Mouse (Mus musculus) CH12.LX (cell line): Measurements from ENCODE around the gene Tsen54. TPM values are rescaled to one million over a fixed set of nuclear protein-coding genes. Genes with fewer than 3 reads are reported as not detected.

ENCODE experiments used
- DNase-seq: peaks from one replicate; pipeline ENCODE4 v3.0.0-alpha.2; 2013; ENCODE audit errors: extremely low read depth
- H3K27ac ChIP-seq: 2 replicates; pipeline ENCODE4 v1.5.1; 2012; ENCODE audit warnings: low read depth, mild to moderate bottlenecking, control low read depth, moderate library complexity; ENCODE audit not compliant: insufficient read depth
- H3K27me3 ChIP-seq: replicated peaks from 2 replicates; pipeline ENCODE3; 2012; ENCODE audit warnings: inconsistent platforms
- H3K36me3 ChIP-seq, 2 experiments: replicated peaks in 1 of 2; 2 replicates each; pipeline versions ENCODE3 to v1.6.1; 2012; ENCODE audit warnings: inconsistent platforms in 1 of 2, low read length in 1 of 2, mild to moderate bottlenecking in 1 of 2, mixed read lengths in 1 of 2, moderate library complexity in 1 of 2; ENCODE audit not compliant: control insufficient read depth in 1 of 2, insufficient read depth in 1 of 2
- H3K4me1 ChIP-seq, 2 experiments: 2 replicates each; pipeline ENCODE4 v1.6.1; 2012; ENCODE audit warnings: inconsistent platforms in 1 of 2, moderate library complexity in 1 of 2; ENCODE audit not compliant: insufficient read depth in 2 of 2, control insufficient read depth in 1 of 2
- H3K4me2 ChIP-seq: 2 replicates; pipeline ENCODE4 v1.6.1; 2012; ENCODE audit warnings: low read depth, mild to moderate bottlenecking, control low read depth; ENCODE audit not compliant: poor library complexity, insufficient read depth, severe bottlenecking
- H3K4me3 ChIP-seq, 3 experiments: fragments of 150-350 bp in 1 of 3; sonication (generic) in 1 of 3; replicated peaks in 1 of 3; 2 replicates each; pipeline versions ENCODE3 to v1.5.1; 2011 to 2012; ENCODE audit warnings: low read depth in 2 of 3, low read length in 2 of 3, mild to moderate bottlenecking in 2 of 3, moderate library complexity in 2 of 3, control low read depth in 1 of 3, improper control_type of control experiment in 1 of 3, inconsistent platforms in 1 of 3, mixed read lengths in 1 of 3; ENCODE audit not compliant: poor library complexity in 1 of 3
- H3K79me2 ChIP-seq: replicated peaks from 2 replicates; pipeline ENCODE4 v1.6.1; 2012; ENCODE audit warnings: mild to moderate bottlenecking, moderate library complexity; ENCODE audit not compliant: control insufficient read depth, poor library complexity, insufficient read depth, severe bottlenecking; ENCODE audit errors: extremely low read depth
- H3K9ac ChIP-seq: 2 replicates; pipeline ENCODE4 v1.6.1; 2012; ENCODE audit warnings: low read depth, mild to moderate bottlenecking, control low read depth, moderate library complexity; ENCODE audit not compliant: insufficient read depth
- H3K9me3 ChIP-seq: replicated peaks from 2 replicates; pipeline ENCODE3; 2012; ENCODE audit warnings: low read length, inconsistent platforms, mixed read lengths
- BHLHE40 ChIP-seq: IDR thresholded peaks from 2 replicates; pipeline ENCODE4 v1.6.1; 2011; ENCODE audit warnings: mild to moderate bottlenecking, low read depth, low read length, improper control_type of control experiment
- CHD1 ChIP-seq: IDR thresholded peaks from 2 replicates; pipeline ENCODE4 v1.6.1; 2012; ENCODE audit warnings: low read depth, low read length, improper control_type of control experiment, inconsistent platforms
- CHD2 ChIP-seq: IDR thresholded peaks from 2 replicates; pipeline ENCODE4 v1.6.1; 2011; ENCODE audit warnings: low read length, improper control_type of control experiment
- CTCF ChIP-seq, 2 experiments: IDR thresholded peaks in 1 of 2; conservative IDR thresholded peaks in 1 of 2; 2 replicates each; pipeline ENCODE4 v1.5.1; 2011 to 2012; ENCODE audit warnings: low read depth in 2 of 2, low read length in 2 of 2, improper control_type of control experiment in 1 of 2, inconsistent platforms in 1 of 2, mild to moderate bottlenecking in 1 of 2, moderate library complexity in 1 of 2
- E2F4 ChIP-seq: IDR thresholded peaks from 2 replicates; pipeline ENCODE4 v1.6.1; 2011; ENCODE audit warnings: low read depth, low read length, improper control_type of control experiment; ENCODE audit not compliant: insufficient replicate concordance
- ELF1 ChIP-seq: IDR thresholded peaks from 2 replicates; pipeline ENCODE4 v1.6.1; 2014; ENCODE audit warnings: low read depth, mild to moderate bottlenecking, inconsistent platforms, low read length, improper control_type of control experiment
- EP300 ChIP-seq: IDR thresholded peaks from 2 replicates; pipeline ENCODE4 v1.6.1; 2011; ENCODE audit warnings: low read length, improper control_type of control experiment
- GABPA ChIP-seq: IDR thresholded peaks from 2 replicates; pipeline ENCODE4 v1.6.1; 2012; ENCODE audit warnings: low read depth, low read length, improper control_type of control experiment, inconsistent platforms; ENCODE audit not compliant: insufficient replicate concordance
- HCFC1 ChIP-seq: IDR thresholded peaks from 2 replicates; pipeline ENCODE4 v1.6.1; 2012; ENCODE audit warnings: low read depth, mild to moderate bottlenecking, inconsistent platforms, low read length, improper control_type of control experiment
- IRF4 ChIP-seq: IDR thresholded peaks from 2 replicates; pipeline ENCODE4 v1.6.1; 2014; ENCODE audit warnings: low read depth, mild to moderate bottlenecking, inconsistent platforms, low read length, improper control_type of control experiment
- JUN ChIP-seq: IDR thresholded peaks from 2 replicates; pipeline ENCODE4 v1.6.1; 2011; ENCODE audit warnings: low read depth, mild to moderate bottlenecking, low read length, improper control_type of control experiment, moderate library complexity; ENCODE audit not compliant: insufficient read depth
- JUND ChIP-seq: conservative IDR thresholded peaks from 2 replicates; pipeline ENCODE4 v1.6.1; 2011; ENCODE audit warnings: low read depth, low read length, improper control_type of control experiment
- KAT2A ChIP-seq: IDR thresholded peaks from 2 replicates; pipeline ENCODE4 v1.6.1; 2012; ENCODE audit warnings: low read length, improper control_type of control experiment, inconsistent platforms; ENCODE audit not compliant: insufficient replicate concordance
- MAX ChIP-seq: IDR thresholded peaks from 2 replicates; pipeline ENCODE4 v1.6.1; 2011; ENCODE audit warnings: low read length, improper control_type of control experiment
- MAZ ChIP-seq: IDR thresholded peaks from 2 replicates; pipeline ENCODE4 v1.6.1; 2012; ENCODE audit warnings: low read depth, mild to moderate bottlenecking, inconsistent platforms, low read length, improper control_type of control experiment, moderate library complexity
- MEF2A ChIP-seq: IDR thresholded peaks from 2 replicates; pipeline ENCODE4 v1.6.1; 2014; ENCODE audit warnings: low read depth, mild to moderate bottlenecking, inconsistent platforms, low read length, improper control_type of control experiment, borderline replicate concordance
- MXI1 ChIP-seq: IDR thresholded peaks from 2 replicates; pipeline ENCODE4 v1.6.1; 2011; ENCODE audit warnings: mild to moderate bottlenecking, low read depth, low read length, improper control_type of control experiment
- MYC ChIP-seq: IDR thresholded peaks from 2 replicates; pipeline ENCODE4 v1.6.1; 2011; ENCODE audit warnings: low read depth, mild to moderate bottlenecking, improper control_type of control experiment, low read length
- NELFE ChIP-seq: IDR thresholded peaks from 2 replicates; pipeline ENCODE4 v1.6.1; 2011; ENCODE audit warnings: low read depth, low read length, improper control_type of control experiment
- NRF1 ChIP-seq: IDR thresholded peaks from 2 replicates; pipeline ENCODE4 v1.6.1; 2014; ENCODE audit warnings: low read depth, mild to moderate bottlenecking, inconsistent platforms, low read length, improper control_type of control experiment, moderate library complexity
- PAX5 ChIP-seq: IDR thresholded peaks from 2 replicates; pipeline ENCODE4 v1.6.1; 2012; ENCODE audit warnings: low read length, inconsistent platforms, mixed read lengths
- POLR2A ChIP-seq: IDR thresholded peaks from 2 replicates; pipeline ENCODE4 v1.6.1; 2011; ENCODE audit warnings: low read depth, mild to moderate bottlenecking, improper control_type of control experiment, low read length
- SIN3A ChIP-seq: IDR thresholded peaks from 2 replicates; pipeline ENCODE4 v1.6.1; 2012; ENCODE audit warnings: low read length, improper control_type of control experiment, inconsistent platforms
- TBP ChIP-seq: conservative IDR thresholded peaks from 2 replicates; pipeline ENCODE4 v1.6.1; 2011; ENCODE audit warnings: low read depth, low read length, improper control_type of control experiment
- TCF12 ChIP-seq: IDR thresholded peaks from 2 replicates; pipeline ENCODE4 v1.6.1; 2014; ENCODE audit warnings: low read depth, mild to moderate bottlenecking, inconsistent platforms, low read length, improper control_type of control experiment
- UBTF ChIP-seq: IDR thresholded peaks from 2 replicates; pipeline ENCODE4 v1.6.1; 2012; ENCODE audit warnings: low read depth, mild to moderate bottlenecking, inconsistent platforms, low read length, improper control_type of control experiment, moderate library complexity
- USF1 ChIP-seq: IDR thresholded peaks from 2 replicates; pipeline ENCODE4 v1.6.1; 2014; ENCODE audit warnings: low read depth, mild to moderate bottlenecking, inconsistent platforms, low read length, improper control_type of control experiment
- USF2 ChIP-seq: conservative IDR thresholded peaks from 2 replicates; pipeline ENCODE4 v1.6.1; 2011; ENCODE audit warnings: low read depth, low read length, improper control_type of control experiment
- ZNF384 ChIP-seq: IDR thresholded peaks from 2 replicates; pipeline ENCODE4 v1.6.1; 2012; ENCODE audit warnings: low read depth, low read length, improper control_type of control experiment, inconsistent platforms
- dilution Hi-C: fragments of 300-500 bp; cut with MboI; formaldehyde crosslinking; loops from 2 replicates; pipeline ENCODE4 v1.14.3; 2020; ENCODE audit warnings: low sequenced_read_pairs; ENCODE audit not compliant: extremely low pct_unique_long_range_greater_than_20kb, extremely low pct_ligation_motif_present
- in situ Hi-C: fragments of 300-500 bp; cut with MboI; formaldehyde crosslinking; loops from 3 replicates; pipeline ENCODE4 v1.14.3; 2019; ENCODE audit warnings: low sequenced_read_pairs, low pct_ligation_motif_present, low pct_unique_long_range_greater_than_20kb, mixed read lengths
- polyA plus RNA-seq: library from polyadenylated mRNA; unstranded; fragments of >175 nt; gene quantifications from 2 replicates; pipeline ENCODE4 v1.2.1, GENCODE M21; 2012; ENCODE audit warnings: low read depth; ENCODE audit not compliant: insufficient read length
- total RNA-seq, 2 experiments: library from RNA; depleted of rRNA; stranded (reverse); fragments of 300-350 nt in 1 of 2; fragments of >200 nt in 1 of 2; gene quantifications; 2 replicates each; pipeline ENCODE4 v1.2.3; 2012 to 2014

The Tsen54 gene
- total and polyA plus RNA-seq, 3 experiments: 45.8 to 71.1 (median 59.4) TPM

DNA sequence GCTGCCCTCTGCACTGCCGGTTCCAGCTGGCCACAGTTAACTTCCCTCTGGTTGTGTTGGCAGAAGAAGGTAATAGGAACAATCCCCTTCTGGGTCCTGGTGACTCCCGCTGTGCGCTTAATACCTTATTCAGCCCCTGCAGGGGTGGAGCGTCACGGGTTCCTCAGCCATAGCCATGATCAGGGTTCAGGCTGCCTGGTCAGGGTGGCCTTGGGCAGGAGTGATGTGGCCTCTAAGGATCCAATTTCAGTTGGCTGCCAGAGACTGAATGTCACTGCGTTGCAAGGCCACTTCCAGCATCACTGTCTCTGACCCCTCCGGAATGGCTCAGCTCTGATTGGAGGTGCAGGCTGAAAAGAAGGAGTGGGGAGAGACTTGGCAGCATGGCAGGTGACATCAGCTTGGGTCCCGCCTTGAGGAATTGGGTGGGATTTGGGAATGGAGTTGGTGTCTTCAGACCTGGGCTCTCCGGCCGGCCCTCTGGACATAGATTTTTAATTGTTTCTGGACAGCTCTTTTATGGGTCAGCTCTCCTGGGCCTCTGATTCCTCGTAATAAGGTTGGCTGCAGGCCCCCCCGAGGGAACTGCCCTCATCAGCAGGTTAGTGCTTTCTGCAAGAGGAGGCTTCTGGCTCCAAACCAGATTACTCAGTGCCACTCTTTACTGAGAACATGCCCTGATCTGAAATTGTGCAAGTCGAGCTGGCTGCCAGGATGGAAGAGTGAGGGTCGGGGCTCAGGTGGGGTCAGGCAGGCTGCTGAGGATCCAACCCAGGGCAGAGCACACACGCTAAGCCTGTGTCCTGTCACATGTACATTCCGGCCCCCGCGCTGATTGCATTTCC is 38.5 kb upstream of the Tsen54 start:
- Histone ChIP-seq H3K36me3 (peaks cover 0 to 35% of the 10 kb centered on the region in 2 experiments), H3K4me3 (no peak overlapping the region), H3K4me2 (no peak overlapping the region), H3K4me1 (peaks cover 5 to 19% of the 10 kb centered on the region in 2 experiments; a peak in 2 of 4 replicates), H3K27me3 (no peaks in the 10 kb centered on the region), H3K9me3 (no peaks in the 10 kb centered on the region), H3K79me2 (no peaks in the 10 kb centered on the region), H3K27ac (no peak overlapping the region), H3K9ac (no peak overlapping the region)
- TF ChIP-seq EP300 (no peak), MXI1 (no peak), GABPA (no peak), ZNF384 (no peak), JUND (no peak), BHLHE40 (no peak), IRF4 (no peak), UBTF (no peak), CHD2 (no peak), MAZ (no peak), KAT2A (no peak), TBP (no peak), CHD1 (no peak), USF2 (no peak), POLR2A (no peak), USF1 (no peak), HCFC1 (no peak), JUN (no peak)
- no peak for DNase-seq
- in situ Hi-C loops: no loop called here
- dilution Hi-C loops: no loop called here

DNA sequence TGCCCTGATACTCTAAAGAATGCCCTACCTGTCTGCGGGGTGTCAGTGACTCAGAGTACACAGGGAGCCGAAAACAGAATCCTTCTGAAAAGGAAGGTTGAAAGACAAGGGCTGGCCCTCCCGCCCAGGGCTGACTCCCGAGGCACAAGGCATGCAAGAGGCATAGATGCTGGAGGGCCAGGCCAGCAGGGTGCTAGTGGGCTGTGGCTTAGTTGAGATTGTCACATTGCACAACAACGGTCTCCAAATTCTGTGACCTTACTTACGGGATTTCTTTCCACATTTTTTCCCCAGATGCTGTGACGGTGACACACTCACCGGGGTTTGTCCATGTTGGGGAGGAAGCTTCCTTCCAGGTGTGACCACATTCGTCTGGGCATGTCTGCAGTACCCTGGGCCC is 37.6 kb upstream of the Tsen54 start:
- TF ChIP-seq NELFE (no peak), ELF1 (no peak), TCF12 (no peak), E2F4 (no peak), MYC (no peak), TBP (no peak), GABPA (no peak), CTCF (conservative IDR thresholded peaks at IDR 0.05 in 1 of 2, IDR thresholded peaks at IDR 0.05 in 1 of 2; ENCODE audit: low read depth in 2 of 2, low read length in 2 of 2) (no peak), MEF2A (no peak), PAX5 (no peak), SIN3A (no peak), MAX (no peak), NRF1 (no peak)
- DNase-seq: no peak
- in situ Hi-C loops: no loop called here
- Histone ChIP-seq H3K9me3 (no peaks in the 10 kb centered on the region), H3K4me3 (no peak overlapping the region), H3K27ac (no peak overlapping the region), H3K4me2 (no peak overlapping the region), H3K9ac (no peak overlapping the region), H3K79me2 (no peaks in the 10 kb centered on the region), H3K36me3 (peaks cover 0 to 40% of the 10 kb centered on the region in 2 experiments), H3K27me3 (no peaks in the 10 kb centered on the region), H3K4me1 (peaks cover 5 to 19% of the 10 kb centered on the region in 2 experiments; a peak in 2 of 4 replicates)
- dilution Hi-C loops: no loop called here
